Mouse (Mus musculus): ENCODE data around the gene Stard3. TPM values are rescaled to one million over a fixed set of nuclear protein-coding genes. Genes with fewer than 3 reads are reported as not detected.
A peak's percentile ranks its signal among the peaks of the same experiment; 100 is the strongest.

The Stard3 gene
- total and polyA plus RNA-seq, 2 experiments from 2014 or later: 23.8 to 56.1 TPM

- Histone ChIP-seq H3K4me2 (ENCODE audit: low read depth, low read length, poor library complexity, severe bottlenecking) (no peak overlapping the region), H3K9me3 (ENCODE audit: low read length) (no peaks in the 10 kb centered on the region), H3K4me3 (ENCODE audit: low read depth, low read length) (no peak overlapping the region), H3K4me1 (ENCODE audit: insufficient read depth, low read length) (no peaks in the 10 kb centered on the region), H3K27me3 (ENCODE audit: insufficient read depth, low read length) (no peaks in the 10 kb centered on the region), H3K36me3 (ENCODE audit: insufficient read depth, low read length) (peaks cover 11% of the 10 kb centered on the region; the same call in 1 of the 2 replicates), H3K27ac (ENCODE audit: low read depth, low read length) (no peak overlapping the region), H3K9ac (replicated peaks; ENCODE audit: low read length, poor library complexity, severe bottlenecking) (no peak overlapping the region)
- no peak for TF ChIP-seq CTCF (IDR thresholded peaks at IDR 0.05)
- DNase-seq (ENCODE audit: low spot score) (no peak), ATAC-seq (ENCODE audit: low FRiP score) (no peak)
- 90% methylated on average over 2 of the region's 2 CpGs for WGBS
These were observed 12.4 kb downstream of the Stard3 start for GRCm38 (mm10) chr11:98370588-98370987.

- Histone ChIP-seq H3K27me3 (ENCODE audit: insufficient read depth, low read length) (no peaks in the 10 kb centered on the region), H3K27ac (ENCODE audit: low read depth, low read length) (no peak overlapping the region), H3K9me3 (ENCODE audit: low read length) (no peaks in the 10 kb centered on the region), H3K4me2 (ENCODE audit: low read depth, low read length, poor library complexity, severe bottlenecking) (no peak overlapping the region), H3K4me1 (ENCODE audit: insufficient read depth, low read length) (no peaks in the 10 kb centered on the region), H3K36me3 (ENCODE audit: insufficient read depth, low read length) (peaks cover 20% of the 10 kb centered on the region), H3K4me3 (ENCODE audit: low read depth, low read length) (no peak overlapping the region), H3K9ac (replicated peaks; ENCODE audit: low read length, poor library complexity, severe bottlenecking) (no peak overlapping the region)
- DNase-seq (ENCODE audit: low spot score) (peak; percentile 27), ATAC-seq (ENCODE audit: low FRiP score) (peak; percentile 34)
- no peak for TF ChIP-seq CTCF (IDR thresholded peaks at IDR 0.05)
- 20% methylated on average over 9 of the region's 10 CpGs for WGBS
These were observed 13.5 kb downstream of the Stard3 start for GRCm38 (mm10) chr11:98371556-98372240.

GRCm38 (mm10) chr11:98372406-98372805 lies 14.2 kb downstream of the Stard3 start:
- Histone ChIP-seq H3K9me3 (ENCODE audit: low read length) (no peaks in the 10 kb centered on the region), H3K4me3 (ENCODE audit: low read depth, low read length) (no peak overlapping the region), H3K4me1 (ENCODE audit: insufficient read depth, low read length) (no peaks in the 10 kb centered on the region), H3K9ac (replicated peaks; ENCODE audit: low read length, poor library complexity, severe bottlenecking) (no peak overlapping the region), H3K27ac (ENCODE audit: low read depth, low read length) (no peak overlapping the region), H3K36me3 (ENCODE audit: insufficient read depth, low read length) (peaks cover 27% of the 10 kb centered on the region), H3K27me3 (ENCODE audit: insufficient read depth, low read length) (no peaks in the 10 kb centered on the region), H3K4me2 (ENCODE audit: low read depth, low read length, poor library complexity, severe bottlenecking) (no peak overlapping the region)
- 5% methylated on average over 2 of the region's 2 CpGs for WGBS
- ATAC-seq (ENCODE audit: low FRiP score): no peak
- peak; percentile 92 for TF ChIP-seq CTCF (IDR thresholded peaks at IDR 0.05)
- peak; percentile 68 for DNase-seq (ENCODE audit: low spot score)

GRCm38 (mm10) chr11:98373244-98373643 lies 15.1 kb downstream of the Stard3 start:
- Histone ChIP-seq H3K36me3 (ENCODE audit: insufficient read depth, low read length) (peaks cover 35% of the 10 kb centered on the region), H3K27me3 (ENCODE audit: insufficient read depth, low read length) (no peaks in the 10 kb centered on the region), H3K9me3 (ENCODE audit: low read length) (no peaks in the 10 kb centered on the region), H3K4me3 (ENCODE audit: low read depth, low read length) (no peak overlapping the region), H3K4me2 (ENCODE audit: low read depth, low read length, poor library complexity, severe bottlenecking) (no peak overlapping the region), H3K4me1 (ENCODE audit: insufficient read depth, low read length) (no peaks in the 10 kb centered on the region), H3K27ac (ENCODE audit: low read depth, low read length) (no peak overlapping the region), H3K9ac (replicated peaks; ENCODE audit: low read length, poor library complexity, severe bottlenecking) (no peak overlapping the region)
- ATAC-seq (ENCODE audit: low FRiP score) (no peak), DNase-seq (ENCODE audit: low spot score) (no peak)
- no peak for TF ChIP-seq CTCF (IDR thresholded peaks at IDR 0.05)
- WGBS: 90% methylated on average over 6 of the region's 6 CpGs

- no peak for TF ChIP-seq CTCF (IDR thresholded peaks at IDR 0.05)
- DNase-seq (ENCODE audit: low spot score) (no peak), ATAC-seq (ENCODE audit: low FRiP score) (no peak)
- Histone ChIP-seq H3K4me3 (ENCODE audit: low read depth, low read length) (no peak overlapping the region), H3K9me3 (ENCODE audit: low read length) (no peaks in the 10 kb centered on the region), H3K9ac (replicated peaks; ENCODE audit: low read length, poor library complexity, severe bottlenecking) (no peak overlapping the region), H3K27me3 (ENCODE audit: insufficient read depth, low read length) (no peaks in the 10 kb centered on the region), H3K4me1 (ENCODE audit: insufficient read depth, low read length) (no peaks in the 10 kb centered on the region), H3K36me3 (ENCODE audit: insufficient read depth, low read length) (peaks cover 45% of the 10 kb centered on the region), H3K27ac (ENCODE audit: low read depth, low read length) (no peak overlapping the region), H3K4me2 (ENCODE audit: low read depth, low read length, poor library complexity, severe bottlenecking) (no peak overlapping the region)
- WGBS: 75% methylated on average over 8 of the region's 8 CpGs
These were observed 16.1 kb downstream of the Stard3 start for GRCm38 (mm10) chr11:98374266-98374665.

GRCm38 (mm10) chr11:98376756-98377155 lies 18.6 kb downstream of the Stard3 start:
- no peaks in the 10 kb centered on the region for H3K9me3 ChIP-seq (ENCODE audit: low read length)
- H3K9ac ChIP-seq (replicated peaks; ENCODE audit: low read length, poor library complexity, severe bottlenecking): no peak overlapping the region
- no peak overlapping the region for H3K4me2 ChIP-seq (ENCODE audit: low read depth, low read length, poor library complexity, severe bottlenecking)
- no peaks in the 10 kb centered on the region for H3K27me3 ChIP-seq (ENCODE audit: insufficient read depth, low read length)
- H3K36me3 ChIP-seq (ENCODE audit: insufficient read depth, low read length): peaks cover 60% of the 10 kb centered on the region
- no peak overlapping the region for H3K4me3 ChIP-seq (ENCODE audit: low read depth, low read length)
- no peak overlapping the region for H3K27ac ChIP-seq (ENCODE audit: low read depth, low read length)
- ATAC-seq (ENCODE audit: low FRiP score): no peak
- no peak for DNase-seq (ENCODE audit: low spot score)
- 73% methylated on average over 5 of the region's 5 CpGs for WGBS
- no peaks in the 10 kb centered on the region for H3K4me1 ChIP-seq (ENCODE audit: insufficient read depth, low read length)
- TF ChIP-seq CTCF (IDR thresholded peaks at IDR 0.05): no peak

All from midbrain, postnatal 0 days (tissue).